Mouse (Mus musculus) intestine, embryonic 16.5 days (tissue): ENCODE measurements around the gene Tex19.2. TPM values are rescaled to one million over a fixed set of nuclear protein-coding genes. Genes with fewer than 3 reads are reported as not detected.

Experiments used
- ATAC-seq: fragments of 200-750 bp; cut with Nextera tagmentation; 2 replicates; pipeline ENCODE4 v1.8.0; 2017; ENCODE audit warnings: moderate TSS enrichment, moderate library complexity
- H3K27ac ChIP-seq: fragments of 300-500 bp; sonication (generic); 2 replicates; pipeline ENCODE4 v1.5.1; 2014; ENCODE audit warnings: mild to moderate bottlenecking, low read length
- H3K27me3 ChIP-seq: fragments of 300-500 bp; sonication (generic); replicated peaks from 2 replicates; pipeline ENCODE4 v1.6.1; 2014; ENCODE audit warnings: low read length, control low read depth, mixed read lengths; ENCODE audit not compliant: control insufficient read depth, insufficient read depth
- H3K36me3 ChIP-seq: fragments of 300-500 bp; sonication (generic); 2 replicates; pipeline ENCODE4 v1.6.1; 2014; ENCODE audit warnings: low read length, control low read depth; ENCODE audit not compliant: control insufficient read depth, insufficient read depth
- H3K4me1 ChIP-seq: fragments of 300-500 bp; sonication (generic); 2 replicates; pipeline ENCODE4 v1.6.1; 2014; ENCODE audit warnings: low read length, control low read depth, mixed read lengths; ENCODE audit not compliant: control insufficient read depth, insufficient read depth
- H3K4me2 ChIP-seq: fragments of 300-500 bp; sonication (generic); 2 replicates; pipeline ENCODE4 v1.6.1; 2014; ENCODE audit warnings: low read depth, low read length, control low read depth
- H3K4me3 ChIP-seq: fragments of 300-500 bp; sonication (generic); 2 replicates; pipeline ENCODE4 v1.5.1; 2014; ENCODE audit warnings: mild to moderate bottlenecking, low read length
- H3K9ac ChIP-seq: fragments of 300-500 bp; sonication (generic); 2 replicates; pipeline ENCODE4 v1.6.1; 2014; ENCODE audit warnings: low read depth, low read length
- H3K9me3 ChIP-seq: fragments of 300-500 bp; sonication (generic); 2 replicates; pipeline ENCODE4 v1.6.1; 2016; ENCODE audit warnings: low read length, control low read depth; ENCODE audit not compliant: control insufficient read depth
- WGBS: fragments of 180-500 bp; shearing (Covaris S2); extraction: QIAGEN DNeasy Blood & Tissue Kit; methylation state at CpG from one replicate; pipeline ENCODE4 v1.1.7; 2014; 5-methylcytosine and 5-hydroxymethylcytosine counted together
- polyA plus RNA-seq: library from polyadenylated mRNA; unstranded; fragments of >200 nt; fragmentation: Nextera tagmentation; extraction: Ambion mirVana; gene quantifications from 2 replicates; pipeline ENCODE4 v1.2.1, GENCODE M21; 2015

The Tex19.2 gene
- polyA plus RNA-seq, 1 experiment from 2014 or later = not detected

DNA sequence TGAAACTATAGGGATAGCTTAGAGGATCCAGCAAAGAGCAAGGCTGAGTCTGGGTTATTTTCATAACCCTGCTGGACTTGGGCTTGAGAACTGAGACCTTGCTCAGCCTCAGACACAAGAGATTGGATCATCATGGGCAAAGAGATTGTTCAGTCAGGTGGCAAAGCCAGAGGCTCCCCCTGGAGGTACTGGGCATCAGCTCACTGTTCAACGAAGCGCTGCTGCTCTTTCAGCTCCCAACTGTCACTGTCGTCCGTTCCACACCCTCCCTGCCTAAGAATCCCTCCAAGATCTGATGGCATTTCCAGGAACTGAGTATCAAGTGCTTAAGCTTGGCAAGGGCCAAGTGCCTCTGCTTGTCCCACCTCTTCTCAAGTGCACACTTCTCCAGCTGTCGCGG is 20.3 kb upstream of the Tex19.2 start:
- WGBS = 52% methylated on average over 6 of the region's 6 CpGs
- ATAC-seq = no peak

DNA sequence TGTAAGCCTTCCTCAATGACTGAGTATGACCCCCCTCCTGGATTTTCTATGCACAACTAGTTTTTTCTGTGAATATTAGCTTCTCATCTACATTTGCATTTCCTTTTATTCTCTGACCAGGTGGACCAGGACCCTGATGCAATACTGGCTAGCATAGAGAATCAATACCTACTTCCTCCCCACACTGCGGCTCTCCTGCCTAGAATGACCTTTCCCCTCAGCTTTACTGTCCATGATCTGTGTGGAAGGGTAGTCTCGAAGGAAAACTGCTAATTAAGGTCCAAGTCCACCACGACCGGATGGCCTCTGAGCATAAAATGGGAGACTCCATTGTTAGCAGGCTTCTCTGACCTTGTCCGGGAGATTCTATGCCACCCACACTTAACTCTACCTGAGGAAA is 19.2 kb upstream of the Tex19.2 start:
- Histone ChIP-seq H3K4me2 (no peak overlapping the region), H3K4me3 (no peak overlapping the region), H3K4me1 (no peaks in the 10 kb centered on the region), H3K27ac (no peak overlapping the region), H3K36me3 (no peaks in the 10 kb centered on the region), H3K27me3 (0 out of 2 replicates have a peak, but pooled peaks cover 2% of the 10 kb centered on the region), H3K9ac (no peak overlapping the region), H3K9me3 (no peaks in the 10 kb centered on the region)
- ATAC-seq = peak; percentile 58
- WGBS = 77% methylated on average over 5 of the region's 5 CpGs

More for the DNA sequence above, 20.3 kb upstream of the Tex19.2 start:
- Histone ChIP-seq H3K9ac (no peak overlapping the region), H3K4me1 (peaks cover 8% of the 10 kb centered on the region), H3K27me3 (0 out of 2 replicates have a peak, but pooled peaks cover 2% of the 10 kb centered on the region), H3K9me3 (no peaks in the 10 kb centered on the region), H3K27ac (no peak overlapping the region), H3K4me2 (no peak overlapping the region), H3K4me3 (no peak overlapping the region), H3K36me3 (no peaks in the 10 kb centered on the region)

DNA sequence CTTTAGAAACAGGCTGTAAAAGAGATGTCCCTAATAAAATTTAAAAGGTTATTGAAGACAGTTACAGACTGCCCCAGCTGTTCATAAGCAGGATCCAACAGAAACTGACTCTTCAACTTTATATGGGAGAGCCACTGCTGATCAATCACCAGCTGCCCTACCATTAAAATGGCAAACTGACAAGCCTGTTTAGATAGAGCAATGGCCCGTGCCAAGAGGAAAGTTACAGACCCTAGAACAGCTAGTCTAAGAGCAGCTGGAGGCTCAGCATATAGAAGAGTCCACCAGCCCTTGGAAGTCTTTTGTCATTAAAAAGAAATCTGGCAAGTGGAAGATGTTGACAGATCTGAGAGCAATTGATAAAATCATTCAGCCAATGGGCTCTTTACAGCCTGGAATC is 16.1 kb upstream of the Tex19.2 start:
- H3K27ac ChIP-seq = no peak overlapping the region
- no peak overlapping the region for H3K4me3 ChIP-seq
- H3K27me3 ChIP-seq = 0 out of 2 replicates have a peak, but pooled peaks cover 2% of the 10 kb centered on the region
- H3K4me2 ChIP-seq = no peak overlapping the region
- ATAC-seq = no peak
- H3K36me3 ChIP-seq = no peaks in the 10 kb centered on the region
- no peak overlapping the region for H3K9ac ChIP-seq
- H3K9me3 ChIP-seq = no peaks in the 10 kb centered on the region
- H3K4me1 ChIP-seq = no peaks in the 10 kb centered on the region
- 45% methylated on average over 1 of the region's 1 CpGs for WGBS

DNA sequence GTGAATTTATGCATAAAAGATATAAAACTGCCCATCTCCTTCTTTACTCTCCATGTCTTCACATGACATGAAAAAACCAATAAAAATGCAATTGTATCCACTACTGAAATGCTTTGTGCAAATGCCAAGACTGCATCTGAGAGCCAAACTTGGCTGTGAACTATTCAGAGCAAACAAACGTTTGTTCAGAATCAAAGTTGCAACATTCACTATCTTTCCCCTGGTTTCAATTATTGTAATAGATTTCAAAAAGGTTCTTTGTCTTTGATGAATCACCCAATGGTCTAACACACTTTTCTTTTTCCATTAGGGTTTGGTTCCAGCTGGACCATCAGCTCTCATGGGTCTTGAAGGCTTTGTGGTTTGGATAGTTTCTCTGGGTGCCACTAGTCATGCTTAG is 11.1 kb upstream of the Tex19.2 start:
- ATAC-seq = no peak
- WGBS = 63% methylated on average over 1 of the region's 1 CpGs
- Histone ChIP-seq H3K27ac (no peak overlapping the region), H3K36me3 (no peaks in the 10 kb centered on the region), H3K27me3 (no peaks in the 10 kb centered on the region), H3K9me3 (no peaks in the 10 kb centered on the region), H3K4me1 (no peaks in the 10 kb centered on the region), H3K9ac (no peak overlapping the region), H3K4me2 (no peak overlapping the region), H3K4me3 (no peak overlapping the region)

DNA sequence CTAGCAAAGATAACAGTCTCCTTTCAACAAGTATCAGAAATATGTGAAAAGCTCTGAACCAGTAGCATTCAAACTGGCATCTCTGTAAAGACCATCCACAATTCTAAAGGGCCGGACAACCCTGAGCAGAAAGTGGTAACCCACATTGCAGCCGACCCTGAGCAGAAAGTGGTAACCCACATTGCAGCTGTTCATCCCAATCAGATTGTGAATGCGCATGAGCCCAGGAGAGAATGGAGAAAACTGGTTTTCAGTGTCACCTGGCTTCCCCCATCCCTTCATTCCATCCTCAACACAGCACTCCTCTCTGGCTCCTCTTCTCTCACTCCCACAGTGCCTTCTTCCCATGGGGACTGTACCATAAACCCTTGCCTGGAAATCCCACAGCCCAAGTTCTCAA is 9.0 kb upstream of the Tex19.2 start:
- Histone ChIP-seq H3K9me3 (no peaks in the 10 kb centered on the region), H3K4me1 (no peaks in the 10 kb centered on the region), H3K4me3 (no peak overlapping the region), H3K27me3 (no peaks in the 10 kb centered on the region), H3K9ac (no peak overlapping the region), H3K27ac (no peak overlapping the region), H3K4me2 (no peak overlapping the region), H3K36me3 (no peaks in the 10 kb centered on the region)
- 85% methylated on average over 3 of the region's 3 CpGs for WGBS
- ATAC-seq = no peak

DNA sequence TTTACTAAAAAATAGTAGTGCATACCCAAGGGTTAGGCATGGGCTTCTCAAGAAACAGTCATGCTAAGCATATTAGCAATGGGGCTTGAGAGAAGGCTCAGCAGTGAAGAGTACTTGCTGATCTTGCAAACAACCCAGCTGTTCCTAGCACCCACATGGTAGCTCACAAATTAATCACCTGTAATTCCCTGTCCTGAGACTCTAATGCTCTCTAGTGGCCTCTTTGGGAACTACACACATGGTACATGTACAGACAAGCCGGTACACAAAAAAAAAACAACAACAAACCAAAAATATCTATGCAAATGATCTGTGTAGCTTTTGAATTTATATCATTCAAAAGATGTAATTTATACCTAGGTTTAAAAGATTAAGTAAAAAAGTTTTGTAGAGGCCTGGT is 7.9 kb upstream of the Tex19.2 start:
- Histone ChIP-seq H3K9me3 (no peaks in the 10 kb centered on the region), H3K27ac (no peak overlapping the region), H3K9ac (no peak overlapping the region), H3K4me1 (no peaks in the 10 kb centered on the region), H3K36me3 (no peaks in the 10 kb centered on the region), H3K27me3 (no peaks in the 10 kb centered on the region), H3K4me3 (no peak overlapping the region), H3K4me2 (no peak overlapping the region)
- WGBS = 63% methylated on average over 1 of the region's 1 CpGs
- no peak for ATAC-seq

DNA sequence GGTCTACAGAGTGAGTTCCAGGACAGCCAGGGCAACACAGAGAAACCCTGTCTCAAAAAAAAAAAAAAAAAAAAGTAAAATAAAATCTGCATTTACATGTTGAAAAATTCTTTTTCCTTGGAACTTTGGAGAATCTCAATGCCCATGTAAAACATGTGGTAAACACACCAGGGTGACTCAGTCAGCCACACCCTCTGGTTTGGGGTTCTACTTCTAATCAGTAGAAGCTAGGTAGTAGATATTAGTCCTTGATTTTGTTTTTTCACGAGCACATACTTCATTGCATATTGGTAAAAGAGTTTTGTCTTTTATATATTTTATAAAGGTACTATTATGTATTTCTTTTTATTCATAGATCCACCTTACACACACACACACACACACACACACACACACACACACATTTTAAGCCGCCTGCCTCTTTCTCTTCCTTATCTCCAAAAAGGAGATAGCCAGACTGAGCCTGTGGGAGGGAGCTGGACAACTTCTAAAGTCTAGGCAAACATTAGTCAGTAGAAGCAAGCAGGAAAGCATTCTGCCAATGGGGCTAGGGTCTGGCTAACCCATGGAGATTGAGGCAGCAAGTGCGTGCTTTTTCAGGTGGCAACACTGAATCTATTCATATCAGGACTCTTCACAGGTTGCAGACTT is 7.2 kb upstream of the Tex19.2 start:
- H3K4me3 ChIP-seq = no peak overlapping the region
- H3K27me3 ChIP-seq = no peaks in the 10 kb centered on the region
- no peak overlapping the region for H3K9ac ChIP-seq
- H3K27ac ChIP-seq = no peak overlapping the region
- no peak for ATAC-seq
- H3K36me3 ChIP-seq = no peaks in the 10 kb centered on the region
- H3K4me2 ChIP-seq = no peak overlapping the region
- H3K9me3 ChIP-seq = no peaks in the 10 kb centered on the region
- no peaks in the 10 kb centered on the region for H3K4me1 ChIP-seq
- WGBS = 70% methylated on average over 3 of the region's 3 CpGs

DNA sequence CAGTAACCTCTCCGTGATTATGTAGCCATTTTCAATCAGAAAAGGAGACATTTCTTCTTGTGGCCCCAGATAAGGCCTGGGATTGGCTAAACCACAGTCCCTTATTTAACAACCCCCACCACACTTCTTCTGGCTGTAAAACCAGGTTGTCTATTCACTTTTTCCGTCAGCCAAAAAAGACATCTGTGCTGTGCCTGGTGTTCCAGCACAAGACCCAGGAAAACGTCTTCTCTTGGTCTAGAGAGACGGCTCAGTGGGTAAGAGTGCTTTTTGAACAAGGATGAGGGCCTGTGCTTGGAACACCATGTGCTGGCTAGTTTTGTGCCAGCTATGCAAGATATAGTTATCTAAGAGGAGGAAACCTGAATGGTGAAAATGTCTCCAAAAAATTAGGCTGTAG is 5.0 kb upstream of the Tex19.2 start:
- 95% methylated on average over 4 of the region's 4 CpGs for WGBS
- no peak for ATAC-seq

DNA sequence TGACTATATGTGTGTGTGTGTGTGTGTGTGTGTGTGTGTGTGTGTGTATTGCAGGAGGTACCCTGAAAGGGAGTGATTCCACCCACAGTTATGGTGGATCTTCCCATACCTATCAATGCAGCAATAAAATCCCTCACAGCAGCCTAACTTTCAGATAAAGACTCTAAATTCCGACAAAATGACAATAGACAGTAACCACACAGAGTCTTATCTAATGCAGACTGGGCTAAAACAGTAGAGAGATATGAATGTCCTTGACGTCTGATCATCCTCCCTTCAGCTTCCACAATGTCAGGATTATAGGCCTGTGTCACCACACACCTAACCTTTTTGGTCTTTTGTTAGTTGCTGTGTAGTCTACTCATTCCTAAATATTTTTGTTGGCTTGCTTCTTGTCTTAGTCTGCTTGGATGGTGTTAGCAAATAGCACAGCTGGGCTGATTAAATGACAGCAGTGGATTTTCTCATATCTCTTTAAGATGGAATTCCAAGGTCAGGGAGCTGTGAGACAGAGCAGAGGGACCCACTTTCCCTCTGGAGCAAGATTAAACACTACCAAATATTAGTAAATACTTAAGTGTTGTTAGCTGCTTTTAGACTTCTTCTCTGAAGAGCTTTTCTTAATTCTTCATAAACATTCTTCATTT is 3.7 kb upstream of the Tex19.2 start:
- no peak overlapping the region for H3K27ac ChIP-seq
- no peaks in the 10 kb centered on the region for H3K27me3 ChIP-seq
- no peaks in the 10 kb centered on the region for H3K4me1 ChIP-seq
- no peak overlapping the region for H3K4me2 ChIP-seq
- H3K9ac ChIP-seq = no peak overlapping the region
- WGBS = 39% methylated on average over 2 of the region's 2 CpGs
- ATAC-seq = no peak
- H3K36me3 ChIP-seq = no peaks in the 10 kb centered on the region
- no peak overlapping the region for H3K4me3 ChIP-seq
- H3K9me3 ChIP-seq = no peaks in the 10 kb centered on the region

More for the DNA sequence above, 5.0 kb upstream of the Tex19.2 start:
- no peaks in the 10 kb centered on the region for H3K27me3 ChIP-seq
- H3K4me3 ChIP-seq = no peak overlapping the region
- H3K9ac ChIP-seq = no peak overlapping the region
- no peaks in the 10 kb centered on the region for H3K9me3 ChIP-seq
- H3K27ac ChIP-seq = no peak overlapping the region
- no peaks in the 10 kb centered on the region for H3K4me1 ChIP-seq
- no peaks in the 10 kb centered on the region for H3K36me3 ChIP-seq
- no peak overlapping the region for H3K4me2 ChIP-seq
